In genomic region chr7:30373501-30373962, GRCm38 (mm10) we compare ENCODE assay signal across 8 mouse cellular contexts. TPM values are rescaled to one million over a fixed set of nuclear protein-coding genes. Genes with fewer than 3 reads are reported as not detected.
A peak's percentile ranks its signal among the peaks of the same experiment; 100 is the strongest.
DNase-seq lines count a peak whose midpoint lies in the region; ATAC-seq lines count a peak whose summit lies in the region.

No protein-coding gene starts in this region.

- peak; percentile 100 for ATAC-seq in megakaryocyte progenitor cell, adult 5-6 weeks (replicated peaks; ENCODE audit: poor library complexity)

- peak; percentile 92 for DNase-seq in adipocyte (ENCODE audit: low spot score)
- DNase-seq in embryo, embryonic 10 days (ENCODE audit: low spot score), result peak; percentile 99
- peak; percentile 81 for DNase-seq in gastrocnemius, postnatal 10 days
- peak; percentile 96 for DNase-seq in induced T-regulatory cell, adult 2 months (ENCODE audit: low read depth)
- peak; percentile 95 to 98 for DNase-seq in left cerebral cortex, adult 9 months (ENCODE audit: low spot score in 2 of 2)
- DNase-seq in right cerebral cortex, postnatal 14 days, result peak; percentile 90
- DNase-seq in urinary bladder, postnatal 36 days (ENCODE audit: low spot score in 2 of 2), result peak; percentile 84 to 93

RNA-seq across cellular contexts. Expression of gene Lrfn3, which starts 11.0 kb away (rescaled TPM):
- 1 to 10 TPM; 1.6 to 3.1 TPM for total RNA-seq in gastrocnemius, postnatal 10 days (2021)
- total RNA-seq in megakaryocyte progenitor cell, adult 5-6 weeks (2015), result not detected in 2 replicates
- not detected in 2 replicates for total RNA-seq in megakaryocyte progenitor cell, adult 5-6 weeks (2017)

RNA-seq across cellular contexts. Expression of gene Tyrobp, which starts 40.0 kb away (rescaled TPM):
- total RNA-seq in gastrocnemius, postnatal 10 days (2021), result 10 to 100 TPM; 11.9 to 22.2 TPM
- total RNA-seq in megakaryocyte progenitor cell, adult 5-6 weeks (2015), result 406 and 473 TPM in 2 replicates
- total RNA-seq in megakaryocyte progenitor cell, adult 5-6 weeks (2017), result 229 and 322 TPM in 2 replicates

RNA-seq across cellular contexts. Expression of gene Hcst, which starts 46.1 kb away (rescaled TPM):
- under 1 TPM; 0.66 to 0.72 TPM for total RNA-seq in gastrocnemius, postnatal 10 days (2021)
- total RNA-seq in megakaryocyte progenitor cell, adult 5-6 weeks (2015), result 28.1 and 30.3 TPM in 2 replicates
- total RNA-seq in megakaryocyte progenitor cell, adult 5-6 weeks (2017), result 10.0 and 12.7 TPM in 2 replicates

RNA-seq across cellular contexts. Expression of gene Nfkbid, which starts 48.0 kb away (rescaled TPM):
- total RNA-seq in gastrocnemius, postnatal 10 days (2021), result under 1 TPM; 0.14 to 0.45 TPM
- 14.1 and 24.0 TPM in 2 replicates for total RNA-seq in megakaryocyte progenitor cell, adult 5-6 weeks (2015)
- 5.3 and 13.7 TPM in 2 replicates for total RNA-seq in megakaryocyte progenitor cell, adult 5-6 weeks (2017)

RNA-seq across cellular contexts. Expression of gene Sdhaf1, which starts 49.8 kb away (rescaled TPM):
- total RNA-seq in gastrocnemius, postnatal 10 days (2021), result 10 to 100 TPM; 10.3 to 11.5 TPM
- total RNA-seq in megakaryocyte progenitor cell, adult 5-6 weeks (2015), result 7.6 and 9.0 TPM in 2 replicates
- 10.5 and 11.7 TPM in 2 replicates for total RNA-seq in megakaryocyte progenitor cell, adult 5-6 weeks (2017)

Comparison
In these comparisons a context has a peak if more than half of its experiments do, and no peak if none do; other contexts are left out.
1. Peak in every context shown above with its lines: DNase-seq and ATAC-seq.
2. RNA of gene Tyrobp, which starts 40.0 kb away (total RNA-seq): 229 to 473 TPM in megakaryocyte progenitor cell, adult 5-6 weeks; 11.9 to 22.2 TPM in gastrocnemius, postnatal 10 days; every median in the first group is over 4 times any median in the second.
3. RNA of gene Hcst, which starts 46.1 kb away (total RNA-seq): 10.0 to 30.3 TPM in megakaryocyte progenitor cell, adult 5-6 weeks; 0.66 to 0.72 TPM in gastrocnemius, postnatal 10 days; every median in the first group is over 4 times any median in the second.